Mouse (Mus musculus): ENCODE results near the gene Nxf2. TPM values are rescaled to one million over a fixed set of nuclear protein-coding genes. Genes with fewer than 3 reads are reported as not detected.

Gene Nxf2
- 0.18 and 0.25 TPM in 2 replicates for polyA plus RNA-seq (2015; fragmentation: Nextera tagmentation; extraction: Ambion mirVana)

- no peaks in the 10 kb centered on the region for H3K9me3 ChIP-seq (ENCODE audit: low read length)
- H3K27me3 ChIP-seq (ENCODE audit: insufficient read depth, low read length): no peaks in the 10 kb centered on the region
- ATAC-seq (no peak), DNase-seq (no peak)
- TF ChIP-seq CTCF (IDR thresholded peaks at IDR 0.05; ENCODE audit: low read depth) (no peak), EP300 (IDR thresholded peaks at IDR 0.05; ENCODE audit: low read depth) (no peak)
- H3K4me3 ChIP-seq (ENCODE audit: low read depth, low read length): no peak within 1 kb of the TSS
- no peak within 1 kb of the TSS for H3K9ac ChIP-seq (replicated peaks)
- peak within 1 kb of the TSS; percentile 58 for H3K4me2 ChIP-seq (ENCODE audit: low read depth, low read length)
- H3K27ac ChIP-seq (ENCODE audit: low read depth): no peak within 1 kb of the TSS
- H3K36me3 ChIP-seq (replicated peaks; ENCODE audit: insufficient read depth, low read length): no peaks in the 10 kb centered on the region
- H3K4me1 ChIP-seq (ENCODE audit: insufficient read depth): no peaks in the 10 kb centered on the region
- 86% methylated on average over 19 of the region's 19 CpGs for WGBS (ENCODE audit: insufficient replicate concordance)
Observed at GRCm38 (mm10) chrX:134964546-134964945, at the start of gene Nxf2. TSS of gene Nxf2 (minus strand) at chrX:134964754.

GRCm38 (mm10) chrX:135011381-135011780, 46.8 kb upstream of the Nxf2 start:
- H3K9ac ChIP-seq (replicated peaks): no peak overlapping the region
- no peaks in the 10 kb centered on the region for H3K27me3 ChIP-seq (ENCODE audit: insufficient read depth, low read length)
- no peak overlapping the region for H3K4me2 ChIP-seq (ENCODE audit: low read depth, low read length)
- no peak for DNase-seq
- no peaks in the 10 kb centered on the region for H3K9me3 ChIP-seq (ENCODE audit: low read length)
- no peak overlapping the region for H3K27ac ChIP-seq (ENCODE audit: low read depth)
- no peaks in the 10 kb centered on the region; the same call in 1 of the 2 replicates for H3K4me1 ChIP-seq (ENCODE audit: insufficient read depth)
- H3K4me3 ChIP-seq (ENCODE audit: low read depth, low read length): no peak overlapping the region
- TF ChIP-seq CTCF (IDR thresholded peaks at IDR 0.05; ENCODE audit: low read depth) (no peak), EP300 (IDR thresholded peaks at IDR 0.05; ENCODE audit: low read depth) (no peak)
- WGBS (ENCODE audit: insufficient replicate concordance): 58% methylated on average over 3 of the region's 3 CpGs
- no peaks in the 10 kb centered on the region for H3K36me3 ChIP-seq (replicated peaks; ENCODE audit: insufficient read depth, low read length)
- ATAC-seq: no peak

- H3K9me3 ChIP-seq (ENCODE audit: low read length): no peaks in the 10 kb centered on the region
- no peaks in the 10 kb centered on the region; the same call in 1 of the 2 replicates for H3K4me1 ChIP-seq (ENCODE audit: insufficient read depth)
- WGBS (ENCODE audit: insufficient replicate concordance): 31% methylated on average over 6 of the region's 6 CpGs
- H3K9ac ChIP-seq (replicated peaks): no peak overlapping the region; the same call in 1 of the 2 replicates
- peak overlapping the region; percentile 71 for H3K4me2 ChIP-seq (ENCODE audit: low read depth, low read length)
- ATAC-seq (peak; percentile 20), DNase-seq (no peak)
- H3K27ac ChIP-seq (ENCODE audit: low read depth): 0 out of 2 replicates have a peak overlapping the region, but pooled peaks have one; percentile 34
- peak overlapping the region; percentile 71 for H3K4me3 ChIP-seq (ENCODE audit: low read depth, low read length)
- H3K27me3 ChIP-seq (ENCODE audit: insufficient read depth, low read length): no peaks in the 10 kb centered on the region
- no peaks in the 10 kb centered on the region for H3K36me3 ChIP-seq (replicated peaks; ENCODE audit: insufficient read depth, low read length)
- 0 out of 2 replicates have a peak, but pooled peaks have one; percentile 37 for TF ChIP-seq EP300 (IDR thresholded peaks at IDR 0.05; ENCODE audit: low read depth)
- TF ChIP-seq CTCF (IDR thresholded peaks at IDR 0.05; ENCODE audit: low read depth): no peak
Observed at GRCm38 (mm10) chrX:135009471-135009815, 44.9 kb upstream of the Nxf2 start.

- Histone ChIP-seq H3K4me2 (ENCODE audit: low read depth, low read length) (peak within 1 kb of the TSS; percentile 71), H3K9me3 (ENCODE audit: low read length) (no peaks in the 10 kb centered on the region), H3K9ac (replicated peaks) (peak within 1 kb of the TSS; percentile 91), H3K27ac (ENCODE audit: low read depth) (peak within 1 kb of the TSS; percentile 99), H3K27me3 (ENCODE audit: insufficient read depth, low read length) (no peaks in the 10 kb centered on the region), H3K4me1 (ENCODE audit: insufficient read depth) (no peaks in the 10 kb centered on the region; the same call in 1 of the 2 replicates), H3K36me3 (replicated peaks; ENCODE audit: insufficient read depth, low read length) (no peaks in the 10 kb centered on the region), H3K4me3 (ENCODE audit: low read depth, low read length) (peak within 1 kb of the TSS; percentile 71)
- ATAC-seq (peak; percentile 98), DNase-seq (peak; percentile 87)
- 10% methylated on average over 42 of the region's 65 CpGs for WGBS (ENCODE audit: insufficient replicate concordance)
- no peak for TF ChIP-seq EP300 (IDR thresholded peaks at IDR 0.05; ENCODE audit: low read depth)
Observed at GRCm38 (mm10) chrX:135008720-135009470, 44.3 kb upstream of the Nxf2 start, which contains the start of gene Zmat1. TSS of gene Zmat1 (minus strand) at chrX:135009209.

GRCm38 (mm10) chrX:135008021-135008420, 43.5 kb upstream of the Nxf2 start:
- 0 out of 2 replicates have a peak overlapping the region, but pooled peaks have one; percentile 91 for H3K9ac ChIP-seq (replicated peaks)
- ATAC-seq (no peak), DNase-seq (no peak)

GRCm38 (mm10) chrX:134963305-134964094, 1.1 kb downstream of the Nxf2 start:
- WGBS (ENCODE audit: insufficient replicate concordance): 56% methylated on average over 36 of the region's 53 CpGs
- ATAC-seq: peak; percentile 90

More at GRCm38 (mm10) chrX:135008021-135008420, 43.5 kb upstream of the Nxf2 start:
- H3K4me1 ChIP-seq (ENCODE audit: insufficient read depth): no peaks in the 10 kb centered on the region; the same call in 1 of the 2 replicates
- H3K4me2 ChIP-seq (ENCODE audit: low read depth, low read length): peak overlapping the region; percentile 71
- no peaks in the 10 kb centered on the region for H3K9me3 ChIP-seq (ENCODE audit: low read length)
- H3K4me3 ChIP-seq (ENCODE audit: low read depth, low read length): peak overlapping the region; percentile 71
- H3K27me3 ChIP-seq (ENCODE audit: insufficient read depth, low read length): no peaks in the 10 kb centered on the region
- no peak for TF ChIP-seq CTCF (IDR thresholded peaks at IDR 0.05; ENCODE audit: low read depth)
- WGBS (ENCODE audit: insufficient replicate concordance): 31% methylated on average over 4 of the region's 5 CpGs
- H3K36me3 ChIP-seq (replicated peaks; ENCODE audit: insufficient read depth, low read length): no peaks in the 10 kb centered on the region
- H3K27ac ChIP-seq (ENCODE audit: low read depth): peak overlapping the region; percentile 99

More at GRCm38 (mm10) chrX:134963305-134964094, 1.1 kb downstream of the Nxf2 start:
- no peak overlapping the region for H3K4me3 ChIP-seq (ENCODE audit: low read depth, low read length)
- H3K9ac ChIP-seq (replicated peaks): no peak overlapping the region
- H3K4me2 ChIP-seq (ENCODE audit: low read depth, low read length): peak overlapping the region; percentile 58
- H3K27me3 ChIP-seq (ENCODE audit: insufficient read depth, low read length): no peaks in the 10 kb centered on the region
- no peaks in the 10 kb centered on the region for H3K4me1 ChIP-seq (ENCODE audit: insufficient read depth)
- TF ChIP-seq CTCF (IDR thresholded peaks at IDR 0.05; ENCODE audit: low read depth) (no peak), EP300 (IDR thresholded peaks at IDR 0.05; ENCODE audit: low read depth) (no peak)
- no peak overlapping the region for H3K27ac ChIP-seq (ENCODE audit: low read depth)
- H3K36me3 ChIP-seq (replicated peaks; ENCODE audit: insufficient read depth, low read length): no peaks in the 10 kb centered on the region
- peak; percentile 73 for DNase-seq
- no peaks in the 10 kb centered on the region for H3K9me3 ChIP-seq (ENCODE audit: low read length)

All from liver, postnatal 0 days (tissue).